In genomic region chr8:72409443-72409842, GRCm38 (mm10) we compare ENCODE assay signal across 15 mouse cellular contexts. TPM values are rescaled to one million over a fixed set of nuclear protein-coding genes. Genes with fewer than 3 reads are reported as not detected.
DNase-seq lines count a peak whose midpoint lies in the region; ATAC-seq lines count a peak whose summit lies in the region.
"Had no signal": no experiment of that assay in that cellular context is flagged by ENCODE, and none has a peak within 500 bp of the region (broad histone marks: within the 10 kb centered on the region; RNA-seq: fewer than 3 reads in every experiment).

No protein-coding gene starts in this region.

- no peak overlapping the region for H3K27ac ChIP-seq in forebrain, embryonic 13.5 days
- no peak overlapping the region for H3K27ac ChIP-seq in forebrain, embryonic 14.5 days (ENCODE audit: low read depth, low read length)
- H3K27ac ChIP-seq: limb, embryonic 12.5 days had no signal

- DNase-seq in forebrain, embryonic 14.5 days (ENCODE audit: low spot score): no peak
- peak; percentile 9 for DNase-seq in thymus, postnatal 0 days (ENCODE audit: low spot score)
- no peak for DNase-seq in thymus, adult 18-20 months
- DNase-seq in induced T-regulatory cell, adult 2 months (ENCODE audit: low read depth): peak; percentile 48
- no peak for DNase-seq in right cerebral cortex, adult 18-20 months
- DNase-seq in cerebellum, adult 11-12 months: no peak
- DNase-seq in spleen, adult 18-20 months: no peak
- DNase-seq: cerebellum, adult 2 months; heart, postnatal 4 days; layer of hippocampus, adult 9-11 months; midbrain, embryonic 14.5 days had no signal

- peaks cover 9% of the 10 kb centered on the region for H3K4me1 ChIP-seq in forebrain, embryonic 13.5 days
- H3K4me1 ChIP-seq in forebrain, embryonic 14.5 days (ENCODE audit: control insufficient read depth, insufficient read depth, low read length): no peaks in the 10 kb centered on the region
- H3K4me1 ChIP-seq: limb, embryonic 12.5 days had no signal

- peaks cover 21% of the 10 kb centered on the region for H3K36me3 ChIP-seq in forebrain, embryonic 13.5 days (ENCODE audit: poor library complexity, severe bottlenecking)
- H3K36me3 ChIP-seq in forebrain, embryonic 14.5 days (ENCODE audit: control insufficient read depth, insufficient read depth, low read length): peaks cover 22% of the 10 kb centered on the region

- H3K9ac ChIP-seq in forebrain, embryonic 13.5 days: no peak overlapping the region
- H3K9ac ChIP-seq in forebrain, embryonic 14.5 days (ENCODE audit: low read length): no peak overlapping the region
- H3K9ac ChIP-seq: limb, embryonic 12.5 days had no signal

- ATAC-seq in forebrain, embryonic 13.5 days: 0 out of 2 replicates have a peak, but pooled peaks have one; percentile 9
- no peak for ATAC-seq in forebrain, embryonic 14.5 days

- H3K4me2 ChIP-seq in forebrain, embryonic 13.5 days: no peak overlapping the region
- H3K4me2 ChIP-seq in forebrain, embryonic 14.5 days (ENCODE audit: low read length): no peak overlapping the region
- H3K4me2 ChIP-seq: limb, embryonic 12.5 days had no signal

- no peaks in the 10 kb centered on the region for H3K9me3 ChIP-seq in forebrain, embryonic 13.5 days (replicated peaks)
- H3K9me3 ChIP-seq in forebrain, embryonic 14.5 days (replicated peaks; ENCODE audit: control insufficient read depth, low read length): no peaks in the 10 kb centered on the region
- H3K9me3 ChIP-seq: limb, embryonic 12.5 days had no signal

- WGBS in forebrain, embryonic 13.5 days: 62% methylated on average over 3 of the region's 3 CpGs
- 64% methylated on average over 3 of the region's 3 CpGs for WGBS in forebrain, embryonic 14.5 days

- H3K4me3 ChIP-seq in forebrain, embryonic 13.5 days: no peak overlapping the region
- H3K4me3 ChIP-seq in forebrain, embryonic 14.5 days (ENCODE audit: low read depth, low read length): no peak overlapping the region
- H3K4me3 ChIP-seq: erythroblast, embryonic 14.5 days; limb, embryonic 12.5 days had no signal

- no peaks in the 10 kb centered on the region for H3K27me3 ChIP-seq in forebrain, embryonic 13.5 days
- H3K27me3 ChIP-seq in forebrain, embryonic 14.5 days (replicated peaks; ENCODE audit: control insufficient read depth, insufficient read depth, low read length): no peaks in the 10 kb centered on the region
- H3K27me3 ChIP-seq: limb, embryonic 12.5 days had no signal

RNA-seq across cellular contexts. Expression of gene Eps15l1, which starts 11.8 kb away (rescaled TPM):
- polyA plus RNA-seq in forebrain, embryonic 13.5 days (2015; fragmentation: Nextera tagmentation; extraction: Ambion mirVana): 61.4 and 69.0 TPM in 2 replicates
- polyA plus RNA-seq in forebrain, embryonic 14.5 days (2014; fragmentation: Nextera tagmentation; extraction: Ambion mirVana): 57.8 and 65.5 TPM in 2 replicates
- polyA plus RNA-seq in thymus, postnatal 0 days (2015; fragmentation: Nextera tagmentation; extraction: Ambion mirVana): 35.3 and 35.9 TPM in 2 replicates

RNA-seq across cellular contexts. Expression of gene Calr3, which starts 34.2 kb away (rescaled TPM):
- 0.87 and 0.99 TPM in 2 replicates for polyA plus RNA-seq in forebrain, embryonic 13.5 days (2015; fragmentation: Nextera tagmentation; extraction: Ambion mirVana)
- polyA plus RNA-seq in forebrain, embryonic 14.5 days (2014; fragmentation: Nextera tagmentation; extraction: Ambion mirVana): 1.0 and 1.1 TPM in 2 replicates
- 1.4 TPM in 2 replicates for polyA plus RNA-seq in thymus, postnatal 0 days (2015; fragmentation: Nextera tagmentation; extraction: Ambion mirVana)
- polyA plus RNA-seq: erythroblast, embryonic 14.5 days; small intestine, adult 2 months had no signal

RNA-seq across cellular contexts. Expression of gene 1700030K09Rik, which starts 34.2 kb away (rescaled TPM):
- 19.1 and 19.5 TPM in 2 replicates for polyA plus RNA-seq in forebrain, embryonic 13.5 days (2015; fragmentation: Nextera tagmentation; extraction: Ambion mirVana)
- polyA plus RNA-seq in forebrain, embryonic 14.5 days (2014; fragmentation: Nextera tagmentation; extraction: Ambion mirVana): 14.8 and 17.1 TPM in 2 replicates
- 8.0 and 8.4 TPM in 2 replicates for polyA plus RNA-seq in thymus, postnatal 0 days (2015; fragmentation: Nextera tagmentation; extraction: Ambion mirVana)

Comparison
In these comparisons a context has a peak if more than half of its experiments do, and no peak if none do; other contexts are left out.
1. DNase-seq: peak in thymus, postnatal 0 days (single experiment) and induced T-regulatory cell, adult 2 months (single experiment); none in forebrain, embryonic 14.5 days (single experiment), thymus, adult 18-20 months (0 of 2), right cerebral cortex, adult 18-20 months (single experiment), cerebellum, adult 11-12 months (single experiment) and spleen, adult 18-20 months (0 of 2).